Mouse (Mus musculus) testis, adult 2 months (tissue): ENCODE data around the gene Rtn4r. TPM values are rescaled to one million over a fixed set of nuclear protein-coding genes. Genes with fewer than 3 reads are reported as not detected.
A peak's percentile ranks its signal among the peaks of the same experiment; 100 is the strongest.

ENCODE experiments used
- H3K27ac ChIP-seq: fragments of 200-500 bp; 2 replicates; pipeline ENCODE4 v1.5.1; 2012; ENCODE audit warnings: low read depth, low read length; ENCODE audit not compliant: control insufficient read depth, insufficient read depth
- H3K27me3 ChIP-seq: fragments of 200-500 bp; 2 replicates; pipeline ENCODE4 v1.6.1; 2012; ENCODE audit warnings: mild to moderate bottlenecking, low read length, moderate library complexity; ENCODE audit not compliant: control insufficient read depth, insufficient read depth
- H3K36me3 ChIP-seq: fragments of 200-500 bp; 2 replicates; pipeline ENCODE4 v1.6.1; 2012; ENCODE audit warnings: mild to moderate bottlenecking, low read length; ENCODE audit not compliant: control insufficient read depth, insufficient read depth
- H3K4me1 ChIP-seq: fragments of 200-500 bp; 2 replicates; pipeline ENCODE4 v1.6.1; 2012; ENCODE audit warnings: low read length; ENCODE audit not compliant: control insufficient read depth, insufficient read depth
- H3K4me3 ChIP-seq: fragments of 200-500 bp; 2 replicates; pipeline ENCODE4 v1.5.1; 2012; ENCODE audit warnings: low read depth, mild to moderate bottlenecking, low read length, moderate library complexity, mixed read lengths; ENCODE audit not compliant: control insufficient read depth
- CTCF ChIP-seq: fragments of 200-500 bp; IDR thresholded peaks from 2 replicates; pipeline ENCODE4 v1.5.1; 2012; ENCODE audit warnings: low read depth, mild to moderate bottlenecking, inconsistent platforms, low read length, moderate library complexity; ENCODE audit not compliant: control insufficient read depth, insufficient read depth, insufficient replicate concordance
- POLR2A ChIP-seq: fragments of 200-500 bp; IDR thresholded peaks from 2 replicates; pipeline ENCODE4 v1.6.1; 2012; ENCODE audit warnings: low read depth, mild to moderate bottlenecking, inconsistent platforms, low read length, moderate library complexity; ENCODE audit not compliant: control insufficient read depth
- polyA plus RNA-seq: library from polyadenylated mRNA; depleted of rRNA; stranded (reverse); fragments of >200 nt; gene quantifications from 2 replicates; pipeline ENCODE4 v1.2.3, GENCODE M21; 2012

Gene Rtn4r
- polyA plus RNA-seq, 1 experiment, result 0.11 TPM

GRCm38 (mm10) chr16:18166613-18167190 is 39.3 kb downstream of the Rtn4r start:
- Histone ChIP-seq H3K27me3 (no peaks in the 10 kb centered on the region), H3K4me1 (no peaks in the 10 kb centered on the region), H3K4me3 (no peak overlapping the region), H3K36me3 (no peaks in the 10 kb centered on the region), H3K27ac (no peak overlapping the region)
- TF ChIP-seq POLR2A, result no peak
- no peak for TF ChIP-seq CTCF

- H3K36me3 ChIP-seq, result no peaks in the 10 kb centered on the region
Observed at GRCm38 (mm10) chr16:18169156-18169555, 41.7 kb downstream of the Rtn4r start.

GRCm38 (mm10) chr16:18169776-18170175 is 42.3 kb downstream of the Rtn4r start:
- no peak overlapping the region for H3K27ac ChIP-seq
- no peaks in the 10 kb centered on the region for H3K27me3 ChIP-seq
- H3K4me3 ChIP-seq, result no peak overlapping the region
- H3K4me1 ChIP-seq, result no peaks in the 10 kb centered on the region
- no peaks in the 10 kb centered on the region for H3K36me3 ChIP-seq
- no peak for TF ChIP-seq POLR2A
- TF ChIP-seq CTCF, result no peak

More at GRCm38 (mm10) chr16:18169156-18169555, 41.7 kb downstream of the Rtn4r start:
- H3K4me1 ChIP-seq, result no peaks in the 10 kb centered on the region
- no peak overlapping the region for H3K4me3 ChIP-seq
- H3K27me3 ChIP-seq, result no peaks in the 10 kb centered on the region
- H3K27ac ChIP-seq, result no peak overlapping the region
- no peak for TF ChIP-seq POLR2A
- TF ChIP-seq CTCF, result no peak

GRCm38 (mm10) chr16:18172266-18172855 is 44.9 kb downstream of the Rtn4r start:
- TF ChIP-seq POLR2A (no peak), CTCF (peak; percentile 86)
- Histone ChIP-seq H3K27me3 (no peaks in the 10 kb centered on the region), H3K4me3 (no peak overlapping the region), H3K4me1 (no peaks in the 10 kb centered on the region), H3K27ac (no peak overlapping the region), H3K36me3 (no peaks in the 10 kb centered on the region)

- TF ChIP-seq POLR2A (no peak), CTCF (no peak)
- H3K27me3 ChIP-seq, result no peaks in the 10 kb centered on the region
- H3K4me1 ChIP-seq, result no peaks in the 10 kb centered on the region
- H3K36me3 ChIP-seq, result no peaks in the 10 kb centered on the region
- no peak overlapping the region for H3K27ac ChIP-seq
- no peak overlapping the region for H3K4me3 ChIP-seq
Observed at GRCm38 (mm10) chr16:18173231-18173630, 45.8 kb downstream of the Rtn4r start.

- Histone ChIP-seq H3K27ac (no peak overlapping the region), H3K27me3 (no peaks in the 10 kb centered on the region), H3K4me1 (no peaks in the 10 kb centered on the region), H3K4me3 (no peak overlapping the region), H3K36me3 (no peaks in the 10 kb centered on the region)
- TF ChIP-seq CTCF, result no peak
- no peak for TF ChIP-seq POLR2A
Observed at GRCm38 (mm10) chr16:18173788-18174187, 46.3 kb downstream of the Rtn4r start.

- Histone ChIP-seq H3K4me3 (no peak overlapping the region), H3K4me1 (no peaks in the 10 kb centered on the region), H3K36me3 (no peaks in the 10 kb centered on the region), H3K27ac (no peak overlapping the region), H3K27me3 (no peaks in the 10 kb centered on the region)
- TF ChIP-seq CTCF (no peak), POLR2A (0 out of 2 replicates have a peak, but pooled peaks have one; percentile 14)
Observed at GRCm38 (mm10) chr16:18175817-18176541, 48.5 kb downstream of the Rtn4r start.
